Mouse (Mus musculus): ENCODE measurements around the gene Scaf4. TPM values are rescaled to one million over a fixed set of nuclear protein-coding genes. Genes with fewer than 3 reads are reported as not detected.
"Not testable (repeated sequence)": the region's sequence is repeated elsewhere in the genome, so short reads cannot be mapped to it uniquely, and the experiment has no call there.

Scaf4 gene
- polyA plus RNA-seq, 2 experiments, result 9.0 to 21.8 TPM

- H3K4me1 ChIP-seq (replicated peaks; ENCODE audit: control insufficient read depth in 2 of 2, insufficient read depth in 2 of 2, low read length in 1 of 2), result peaks cover 14 to 16% of the 10 kb centered on the region in 2 experiments
- TF ChIP-seq EP300 (IDR thresholded peaks at IDR 0.05; ENCODE audit: low read depth) (no peak), CTCF (IDR thresholded peaks at IDR 0.05; ENCODE audit: low read depth) (no peak)
- H3K4me3 ChIP-seq (ENCODE audit: insufficient read depth in 1 of 2, low read depth in 2 of 2, low read length in 2 of 2), result no peak overlapping the region
- ATAC-seq (ENCODE audit: insufficient read depth) (no peak), DNase-seq (ENCODE audit: low read depth in 3 of 3, low spot score in 3 of 3) (no peak)
- no peak overlapping the region for H3K4me2 ChIP-seq (ENCODE audit: low read depth)
- H3K9me3 ChIP-seq (ENCODE audit: control insufficient read depth, low read length), result no peaks in the 10 kb centered on the region
- H3K27ac ChIP-seq, result no peak overlapping the region
- no peak overlapping the region for H3K9ac ChIP-seq (replicated peaks)
- no peaks in the 10 kb centered on the region for H3K27me3 ChIP-seq (ENCODE audit: control insufficient read depth, insufficient read depth, low read length)
- 69% methylated on average over 4 of the region's 4 CpGs for WGBS (ENCODE audit: insufficient replicate concordance)
- H3K36me3 ChIP-seq (replicated peaks; ENCODE audit: control insufficient read depth, insufficient read depth, low read depth), result peaks cover 41% of the 10 kb centered on the region
Observed at GRCm38 (mm10) chr16:90260097-90260496, 24.2 kb downstream of the Scaf4 start.

GRCm38 (mm10) chr16:90259623-90260022 lies 24.7 kb downstream of the Scaf4 start:
- H3K36me3 ChIP-seq (replicated peaks; ENCODE audit: control insufficient read depth, insufficient read depth, low read depth), result peaks cover 45% of the 10 kb centered on the region
- no peak overlapping the region for H3K4me2 ChIP-seq (ENCODE audit: low read depth)
- H3K9me3 ChIP-seq (ENCODE audit: control insufficient read depth, low read length), result no peaks in the 10 kb centered on the region
- H3K4me3 ChIP-seq (ENCODE audit: insufficient read depth in 1 of 2, low read depth in 2 of 2, low read length in 2 of 2), result no peak overlapping the region
- TF ChIP-seq CTCF (IDR thresholded peaks at IDR 0.05; ENCODE audit: low read depth) (no peak), EP300 (IDR thresholded peaks at IDR 0.05; ENCODE audit: low read depth) (no peak)
- ATAC-seq (ENCODE audit: insufficient read depth) (no peak), DNase-seq (ENCODE audit: low read depth in 3 of 3, low spot score in 3 of 3) (no peak)
- H3K27me3 ChIP-seq (ENCODE audit: control insufficient read depth, insufficient read depth, low read length), result no peaks in the 10 kb centered on the region
- no peak overlapping the region for H3K27ac ChIP-seq
- H3K9ac ChIP-seq (replicated peaks), result no peak overlapping the region
- 79% methylated on average over 5 of the region's 5 CpGs for WGBS (ENCODE audit: insufficient replicate concordance)
- H3K4me1 ChIP-seq (replicated peaks; ENCODE audit: control insufficient read depth in 2 of 2, insufficient read depth in 2 of 2, low read length in 1 of 2), result peaks cover 11 to 12% of the 10 kb centered on the region in 2 experiments

- TF ChIP-seq EP300 (IDR thresholded peaks at IDR 0.05; ENCODE audit: low read depth), result no peak
- TF ChIP-seq CTCF (IDR thresholded peaks at IDR 0.05; ENCODE audit: low read depth), result no peak
- ATAC-seq (ENCODE audit: insufficient read depth) (no peak), DNase-seq (ENCODE audit: low read depth in 3 of 3, low spot score in 3 of 3) (no peak)
- Histone ChIP-seq H3K4me3 (ENCODE audit: insufficient read depth in 1 of 2, low read depth in 2 of 2, low read length in 2 of 2) (no peak overlapping the region), H3K27me3 (ENCODE audit: control insufficient read depth, insufficient read depth, low read length) (no peaks in the 10 kb centered on the region), H3K4me2 (ENCODE audit: low read depth) (no peak overlapping the region), H3K27ac (no peak overlapping the region), H3K9me3 (ENCODE audit: control insufficient read depth, low read length) (no peaks in the 10 kb centered on the region), H3K9ac (replicated peaks) (no peak overlapping the region), H3K4me1 (replicated peaks; ENCODE audit: control insufficient read depth in 2 of 2, insufficient read depth in 2 of 2, low read length in 1 of 2) (peaks cover 6% of the 10 kb centered on the region in 2 experiments), H3K36me3 (replicated peaks; ENCODE audit: control insufficient read depth, insufficient read depth, low read depth) (peaks cover 52% of the 10 kb centered on the region)
- WGBS (ENCODE audit: insufficient replicate concordance), result 81% methylated on average over 7 of the region's 7 CpGs
Observed at GRCm38 (mm10) chr16:90258950-90259349, 25.4 kb downstream of the Scaf4 start.

- Histone ChIP-seq H3K27ac (no peak overlapping the region), H3K36me3 (replicated peaks; ENCODE audit: control insufficient read depth, insufficient read depth, low read depth) (peaks cover 80% of the 10 kb centered on the region), H3K4me1 (replicated peaks; ENCODE audit: control insufficient read depth in 2 of 2, insufficient read depth in 2 of 2, low read length in 1 of 2) (no peaks in the 10 kb centered on the region), H3K9me3 (ENCODE audit: control insufficient read depth, low read length) (no peaks in the 10 kb centered on the region), H3K9ac (replicated peaks) (no peak overlapping the region), H3K4me3 (ENCODE audit: insufficient read depth in 1 of 2, low read depth in 2 of 2, low read length in 2 of 2) (no peak overlapping the region), H3K4me2 (ENCODE audit: low read depth) (no peak overlapping the region), H3K27me3 (ENCODE audit: control insufficient read depth, insufficient read depth, low read length) (no peaks in the 10 kb centered on the region)
- DNase-seq (ENCODE audit: low read depth in 3 of 3, low spot score in 3 of 3) (no peak), ATAC-seq (ENCODE audit: insufficient read depth) (no peak)
- TF ChIP-seq CTCF (IDR thresholded peaks at IDR 0.05; ENCODE audit: low read depth), result no peak
- no peak for TF ChIP-seq EP300 (IDR thresholded peaks at IDR 0.05; ENCODE audit: low read depth)
- WGBS (ENCODE audit: insufficient replicate concordance), result 84% methylated on average over 2 of the region's 2 CpGs
Observed at GRCm38 (mm10) chr16:90252521-90252920, 31.8 kb downstream of the Scaf4 start.

- ATAC-seq (ENCODE audit: insufficient read depth); H3K27ac ChIP-seq; H3K9ac ChIP-seq (replicated peaks); H3K4me3 ChIP-seq (ENCODE audit: insufficient read depth in 1 of 2, low read depth in 2 of 2, low read length in 2 of 2); H3K4me1 ChIP-seq (replicated peaks; ENCODE audit: control insufficient read depth in 2 of 2, insufficient read depth in 2 of 2, low read length in 1 of 2); H3K4me2 ChIP-seq (ENCODE audit: low read depth); H3K27me3 ChIP-seq (ENCODE audit: control insufficient read depth, insufficient read depth, low read length); DNase-seq (ENCODE audit: low read depth in 3 of 3, low spot score in 3 of 3); H3K9me3 ChIP-seq (ENCODE audit: control insufficient read depth, low read length): not testable (repeated sequence)
- H3K36me3 ChIP-seq (replicated peaks; ENCODE audit: control insufficient read depth, insufficient read depth, low read depth), result peaks cover 79% of the 10 kb centered on the region
- 84% methylated on average over 3 of the region's 3 CpGs for WGBS (ENCODE audit: insufficient replicate concordance)
Observed at GRCm38 (mm10) chr16:90251256-90251655, 33.0 kb downstream of the Scaf4 start.
